ENCODE assay signal across 13 mouse cellular contexts in the genomic region with DNA sequence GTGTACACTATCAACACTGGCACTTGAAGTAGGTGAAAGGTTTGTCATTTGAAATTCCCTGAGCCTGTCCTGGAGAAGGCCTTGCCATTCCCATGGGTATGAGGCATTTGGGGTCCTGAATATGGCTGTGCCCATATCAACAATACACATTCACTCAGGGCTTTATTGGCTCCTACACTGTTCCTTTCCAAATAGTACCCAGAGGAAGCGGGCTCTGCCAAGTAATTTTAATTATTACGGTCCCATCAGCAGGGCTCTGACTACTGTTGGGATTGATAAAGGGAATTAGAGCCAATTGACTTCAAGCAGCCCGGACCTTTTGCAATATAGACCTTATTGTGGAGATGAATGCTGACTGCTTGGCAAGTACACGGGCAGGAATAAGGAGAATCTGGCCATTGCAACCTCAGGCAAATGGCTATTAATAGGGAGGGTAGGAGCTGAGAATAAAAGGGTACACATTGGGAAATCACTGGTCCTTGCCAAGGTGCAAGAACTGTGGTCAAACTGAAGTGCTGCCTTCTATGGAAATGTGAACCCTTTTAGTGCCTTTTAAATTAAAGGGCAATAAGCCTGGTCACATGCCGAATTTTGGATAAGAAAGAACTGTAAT. TPM values are rescaled to one million over a fixed set of nuclear protein-coding genes. Genes with fewer than 3 reads are reported as not detected.
DNase-seq lines count a peak whose midpoint lies in the region; ATAC-seq and TF ChIP-seq lines count a peak whose summit lies in the region.
"Had no signal": no experiment of that assay in that cellular context is flagged by ENCODE, and none has a peak within 500 bp of the region (broad histone marks: within the 10 kb centered on the region; RNA-seq: fewer than 3 reads in every experiment).

No protein-coding gene starts in this region.

- H3K4me3 ChIP-seq in heart, adult 2 months, result no peak overlapping the region
- H3K4me3 ChIP-seq in heart, embryonic 12.5 days, result no peak overlapping the region
- no peak overlapping the region for H3K4me3 ChIP-seq in midbrain, embryonic 14.5 days (replicated peaks; ENCODE audit: low read depth, low read length)
- H3K4me3 ChIP-seq in midbrain, embryonic 11.5 days (ENCODE audit: low read depth, low read length), result no peak overlapping the region
- H3K4me3 ChIP-seq in lung, postnatal 0 days (ENCODE audit: low read depth, low read length), result no peak overlapping the region
- H3K4me3 ChIP-seq: embryonic facial prominence, embryonic 15.5 days; neural tube, embryonic 12.5 days had no signal

- no peak overlapping the region for H3K9ac ChIP-seq in heart, adult 2 months (ENCODE audit: low read depth, low read length)
- no peak overlapping the region for H3K9ac ChIP-seq in heart, embryonic 12.5 days
- no peak overlapping the region for H3K9ac ChIP-seq in midbrain, embryonic 14.5 days (replicated peaks; ENCODE audit: low read length)
- no peak overlapping the region for H3K9ac ChIP-seq in midbrain, embryonic 11.5 days (ENCODE audit: low read length)
- H3K9ac ChIP-seq in lung, postnatal 0 days (replicated peaks; ENCODE audit: low read depth), result no peak overlapping the region
- H3K9ac ChIP-seq: embryonic facial prominence, embryonic 15.5 days; liver, postnatal 0 days; neural tube, embryonic 12.5 days had no signal

- no peak for TF ChIP-seq POLR2A in heart, adult 2 months (IDR thresholded peaks at IDR 0.05; ENCODE audit: insufficient read depth, low read depth, low read length)

- peaks cover 11% of the 10 kb centered on the region for H3K36me3 ChIP-seq in heart, adult 2 months (ENCODE audit: control insufficient read depth, insufficient read depth, low read length)
- H3K36me3 ChIP-seq in heart, embryonic 12.5 days, result no peaks in the 10 kb centered on the region
- no peaks in the 10 kb centered on the region for H3K36me3 ChIP-seq in midbrain, embryonic 14.5 days (ENCODE audit: control insufficient read depth, insufficient read depth, low read length)
- H3K36me3 ChIP-seq in midbrain, embryonic 11.5 days (ENCODE audit: control insufficient read depth, insufficient read depth, low read length), result no peaks in the 10 kb centered on the region
- H3K36me3 ChIP-seq in lung, postnatal 0 days (ENCODE audit: insufficient read depth, low read length), result no peaks in the 10 kb centered on the region
- H3K36me3 ChIP-seq: embryonic facial prominence, embryonic 15.5 days; neural tube, embryonic 12.5 days had no signal

- intact Hi-C loops in heart, adult 2 months (cut with DNase I), result loop anchor here (2.0 to 5.0 kb wide), 2 partner anchors 32 to 134 kb away; no protein-coding TSS in a partner anchor

- no peak for TF ChIP-seq CTCF in heart, adult 2 months (IDR thresholded peaks at IDR 0.05)
- no peak for TF ChIP-seq CTCF in lung, postnatal 0 days (IDR thresholded peaks at IDR 0.05)

- DNase-seq in adrenal gland, adult 2 months, result peak; percentile 12
- no peak for DNase-seq in adrenal gland, postnatal 14 days
- peak in 1 of 2 experiments; percentile 43 for DNase-seq in heart, adult 2 months
- DNase-seq in midbrain, embryonic 14.5 days, result peak; percentile 20
- DNase-seq in midbrain, embryonic 11.5 days (ENCODE audit: low spot score, missing footprints), result no peak
- peak; percentile 52 for DNase-seq in lung, postnatal 0 days (ENCODE audit: low spot score)
- no peak for DNase-seq in layer of hippocampus, postnatal 10 days (ENCODE audit: low spot score in 2 of 2)
- DNase-seq: kidney, postnatal 14 days; liver, postnatal 0 days; right cerebral cortex, adult 18-20 months had no signal

- H3K9me3 ChIP-seq in heart, embryonic 12.5 days (replicated peaks), result no peaks in the 10 kb centered on the region
- H3K9me3 ChIP-seq in midbrain, embryonic 14.5 days (ENCODE audit: control insufficient read depth, low read length), result no peaks in the 10 kb centered on the region
- H3K9me3 ChIP-seq in midbrain, embryonic 11.5 days (ENCODE audit: control insufficient read depth, low read length), result no peaks in the 10 kb centered on the region
- no peaks in the 10 kb centered on the region for H3K9me3 ChIP-seq in lung, postnatal 0 days (ENCODE audit: low read length)
- H3K9me3 ChIP-seq: embryonic facial prominence, embryonic 15.5 days; neural tube, embryonic 12.5 days had no signal

- peaks cover 1% of the 10 kb centered on the region; the same call in 1 of the 2 replicates for H3K4me1 ChIP-seq in heart, adult 2 months (ENCODE audit: control insufficient read depth, insufficient read depth, low read length)
- peaks cover 4% of the 10 kb centered on the region for H3K4me1 ChIP-seq in heart, embryonic 12.5 days (replicated peaks)
- no peaks in the 10 kb centered on the region for H3K4me1 ChIP-seq in midbrain, embryonic 14.5 days (ENCODE audit: control insufficient read depth, insufficient read depth, low read length)
- no peaks in the 10 kb centered on the region for H3K4me1 ChIP-seq in midbrain, embryonic 11.5 days (ENCODE audit: control insufficient read depth, insufficient read depth, low read length)
- H3K4me1 ChIP-seq in lung, postnatal 0 days (ENCODE audit: insufficient read depth, low read depth, low read length), result peaks cover 13% of the 10 kb centered on the region; the same call in 1 of the 2 replicates
- H3K4me1 ChIP-seq: neural tube, embryonic 12.5 days had no signal

- TF ChIP-seq EP300 in heart, adult 2 months (IDR thresholded peaks at IDR 0.05; ENCODE audit: insufficient read depth, low read depth, low read length), result no peak
- TF ChIP-seq EP300 in lung, postnatal 0 days (IDR thresholded peaks at IDR 0.05), result no peak

- H3K27ac ChIP-seq in heart, adult 2 months, result peak overlapping the region; percentile 88
- H3K27ac ChIP-seq in heart, embryonic 12.5 days (ENCODE audit: poor library complexity, severe bottlenecking), result no peak overlapping the region
- H3K27ac ChIP-seq in midbrain, embryonic 14.5 days (replicated peaks; ENCODE audit: low read depth, low read length), result no peak overlapping the region
- H3K27ac ChIP-seq in midbrain, embryonic 11.5 days (ENCODE audit: low read depth, low read length), result no peak overlapping the region
- no peak overlapping the region for H3K27ac ChIP-seq in lung, postnatal 0 days (ENCODE audit: low read length)
- H3K27ac ChIP-seq: embryonic facial prominence, embryonic 15.5 days; neural tube, embryonic 12.5 days had no signal

- no peak overlapping the region for H3K4me2 ChIP-seq in heart, embryonic 12.5 days
- no peak overlapping the region for H3K4me2 ChIP-seq in midbrain, embryonic 14.5 days (ENCODE audit: low read length)
- no peak overlapping the region for H3K4me2 ChIP-seq in midbrain, embryonic 11.5 days
- no peak overlapping the region for H3K4me2 ChIP-seq in lung, postnatal 0 days (replicated peaks; ENCODE audit: low read depth, low read length)
- H3K4me2 ChIP-seq: embryonic facial prominence, embryonic 15.5 days; neural tube, embryonic 12.5 days had no signal

- 58% methylated on average over 5 of the region's 5 CpGs for WGBS in heart, adult 2 months
- 82% methylated on average over 5 of the region's 5 CpGs for WGBS in heart, embryonic 12.5 days
- 78% methylated on average over 5 of the region's 5 CpGs for WGBS in midbrain, embryonic 14.5 days
- WGBS in midbrain, embryonic 11.5 days, result 88% methylated on average over 5 of the region's 5 CpGs
- WGBS in lung, postnatal 0 days, result 61% methylated on average over 5 of the region's 5 CpGs

- ATAC-seq in heart, embryonic 12.5 days (ENCODE audit: insufficient number of reproducible peaks, low FRiP score), result no peak
- no peak for ATAC-seq in midbrain, embryonic 14.5 days (ENCODE audit: low FRiP score, low TSS enrichment)
- ATAC-seq in midbrain, embryonic 11.5 days (ENCODE audit: low FRiP score), result no peak
- ATAC-seq in lung, postnatal 0 days, result 0 out of 2 replicates have a peak, but pooled peaks have one; percentile 35
- ATAC-seq: liver, postnatal 0 days had no signal

- H3K79me2 ChIP-seq in heart, adult 2 months (replicated peaks; ENCODE audit: control insufficient read depth, insufficient read depth, low read length), result no peaks in the 10 kb centered on the region

- no peaks in the 10 kb centered on the region for H3K27me3 ChIP-seq in heart, adult 2 months (ENCODE audit: control insufficient read depth, insufficient read depth, low read length)
- H3K27me3 ChIP-seq in heart, embryonic 12.5 days (replicated peaks), result no peaks in the 10 kb centered on the region
- no peaks in the 10 kb centered on the region for H3K27me3 ChIP-seq in midbrain, embryonic 14.5 days (ENCODE audit: control insufficient read depth, insufficient read depth, low read length)
- H3K27me3 ChIP-seq in midbrain, embryonic 11.5 days (ENCODE audit: control insufficient read depth, insufficient read depth, low read length), result no peaks in the 10 kb centered on the region
- no peaks in the 10 kb centered on the region for H3K27me3 ChIP-seq in lung, postnatal 0 days (replicated peaks; ENCODE audit: insufficient read depth, low read length)
- H3K27me3 ChIP-seq: embryonic facial prominence, embryonic 15.5 days; neural tube, embryonic 12.5 days had no signal

RNA-seq across cellular contexts. Expression of a gene that starts 38.0 kb away (rescaled TPM):
- 10 to 100 TPM; 18.5 to 35.4 TPM for total RNA-seq in adrenal gland, adult 2 months (2021)
- 38.0 and 41.0 TPM in 2 replicates for polyA plus RNA-seq in adrenal gland, adult 2 months (2012; rRNA removed)
- 46.5 and 53.1 TPM in 2 replicates for total RNA-seq in adrenal gland, postnatal 14 days (2021)
- 100 to 1,000 TPM; 211 to 261 TPM for total RNA-seq in heart, adult 2 months (2021)
- 72.6 and 125 TPM in 2 replicates for polyA plus RNA-seq in heart, adult 2 months (2012; rRNA removed)
- polyA plus RNA-seq in heart, embryonic 12.5 days (2016; fragmentation: Nextera tagmentation; extraction: Ambion mirVana), result 21.9 and 23.7 TPM in 2 replicates
- polyA plus RNA-seq in midbrain, embryonic 14.5 days (2014; fragmentation: Nextera tagmentation; extraction: Ambion mirVana), result 43.7 and 44.6 TPM in 2 replicates
- polyA plus RNA-seq in midbrain, embryonic 11.5 days (2014; fragmentation: Nextera tagmentation; extraction: Ambion mirVana), result 10.5 and 11.3 TPM in 2 replicates
- 56.6 and 57.8 TPM in 2 replicates for polyA plus RNA-seq in lung, postnatal 0 days (2015; fragmentation: Nextera tagmentation; extraction: Ambion mirVana)
- 10 to 100 TPM; 54.2 to 56.9 TPM for total RNA-seq in layer of hippocampus, postnatal 10 days (2021)

Comparison
In these comparisons a context has a peak if more than half of its experiments do, and no peak if none do; other contexts are left out.
1. DNase-seq: peak in adrenal gland, adult 2 months (single experiment), midbrain, embryonic 14.5 days (single experiment) and lung, postnatal 0 days (single experiment); none in adrenal gland, postnatal 14 days (single experiment), midbrain, embryonic 11.5 days (single experiment) and layer of hippocampus, postnatal 10 days (0 of 2).